Mouse (Mus musculus) forebrain, embryonic 11.5 days (tissue): ENCODE results near the gene Nrxn3. TPM values are rescaled to one million over a fixed set of nuclear protein-coding genes. Genes with fewer than 3 reads are reported as not detected.

Source experiments
- ATAC-seq: fragments of 200-750 bp; cut with Nextera tagmentation; replicated peaks from 2 replicates; pipeline ENCODE4 v1.8.0; 2017; ENCODE audit warnings: moderate TSS enrichment; ENCODE audit not compliant: low FRiP score
- DNase-seq: peaks from one replicate; pipeline ENCODE4 v3.0.0-alpha.2; 2017; ENCODE audit warnings: low spot score
- H3K27ac ChIP-seq: fragments of 300-500 bp; sonication (generic); 2 replicates; pipeline ENCODE4 v1.5.1; 2014; ENCODE audit warnings: low read depth, low read length
- H3K27me3 ChIP-seq: fragments of 300-500 bp; sonication (generic); 2 replicates; pipeline ENCODE4 v1.6.1; 2014; ENCODE audit warnings: mild to moderate bottlenecking, low read length, mixed read lengths; ENCODE audit not compliant: control insufficient read depth, insufficient read depth
- H3K36me3 ChIP-seq: fragments of 300-500 bp; sonication (generic); 2 replicates; pipeline ENCODE4 v1.6.1; 2014; ENCODE audit warnings: mild to moderate bottlenecking, low read length, moderate library complexity, mixed read lengths; ENCODE audit not compliant: control insufficient read depth, insufficient read depth
- H3K4me1 ChIP-seq: fragments of 300-500 bp; sonication (generic); replicated peaks from 2 replicates; pipeline ENCODE4 v1.6.1; 2014; ENCODE audit warnings: low read length, mixed read lengths; ENCODE audit not compliant: control insufficient read depth, insufficient read depth
- H3K4me2 ChIP-seq: fragments of 300-500 bp; sonication (generic); 2 replicates; pipeline ENCODE4 v1.6.1; 2014; ENCODE audit warnings: low read depth, mild to moderate bottlenecking, low read length, moderate library complexity, mixed read lengths; ENCODE audit not compliant: severe bottlenecking
- H3K4me3 ChIP-seq: fragments of 300-500 bp; sonication (generic); 2 replicates; pipeline ENCODE4 v1.5.1; 2014; ENCODE audit warnings: low read depth, low read length
- H3K9ac ChIP-seq: fragments of 300-500 bp; sonication (generic); 2 replicates; pipeline ENCODE4 v1.6.1; 2014; ENCODE audit warnings: low read length
- H3K9me3 ChIP-seq: fragments of 300-500 bp; sonication (generic); 2 replicates; pipeline ENCODE4 v1.6.1; 2016; ENCODE audit warnings: low read length, mixed read lengths; ENCODE audit not compliant: control insufficient read depth
- WGBS: fragments of 180-500 bp; shearing (Covaris S2); extraction: QIAGEN DNeasy Blood & Tissue Kit; methylation state at CpG from one replicate; pipeline ENCODE4 v1.1.7; 2014; 5-methylcytosine and 5-hydroxymethylcytosine counted together
- polyA plus RNA-seq: library from polyadenylated mRNA; unstranded; fragments of >200 nt; fragmentation: Nextera tagmentation; extraction: Ambion mirVana; gene quantifications from 2 replicates; pipeline ENCODE4 v1.2.1, GENCODE M21; 2014

The Nrxn3 gene
- polyA plus RNA-seq, 1 experiment from 2014 or later, result 38.4 TPM

- 67% methylated on average over 5 of the region's 5 CpGs for WGBS
- Histone ChIP-seq H3K27me3 (no peaks in the 10 kb centered on the region), H3K4me1 (peaks cover 6% of the 10 kb centered on the region; the same call in 1 of the 2 replicates), H3K27ac (no peak overlapping the region), H3K36me3 (no peaks in the 10 kb centered on the region), H3K4me2 (no peak overlapping the region), H3K9ac (no peak overlapping the region), H3K9me3 (no peaks in the 10 kb centered on the region), H3K4me3 (no peak overlapping the region)
- DNase-seq (no peak), ATAC-seq (no peak)
These were observed 96.6 kb downstream of the Nrxn3 start for GRCm38 (mm10) chr12:88819335-88819709.

DNA sequence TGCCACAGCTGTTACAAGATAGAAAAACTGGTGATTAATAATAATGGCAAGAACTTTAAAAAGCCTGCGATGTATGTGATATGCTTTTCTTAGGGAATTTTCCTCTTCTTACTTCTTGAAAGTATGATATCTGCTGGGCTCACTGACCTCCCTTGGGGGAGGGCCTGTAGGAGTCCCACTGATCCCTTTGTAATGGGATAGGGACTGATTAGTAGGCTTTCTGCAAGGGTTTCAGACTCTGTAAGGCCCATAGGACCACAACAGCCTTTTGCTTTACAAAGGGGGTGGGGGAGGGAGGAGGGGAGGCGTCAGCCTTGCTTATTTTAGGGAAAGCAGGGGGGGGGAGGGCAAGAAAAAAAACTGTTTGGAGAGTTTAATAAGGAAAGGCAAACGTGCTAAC lies 97.5 kb downstream of the Nrxn3 start:
- ATAC-seq (peak; percentile 67; the same call in 1 of the 2 replicates), DNase-seq (no peak)
- Histone ChIP-seq H3K4me1 (peaks cover 6% of the 10 kb centered on the region; the same call in 1 of the 2 replicates), H3K36me3 (no peaks in the 10 kb centered on the region), H3K4me3 (no peak overlapping the region), H3K9me3 (no peaks in the 10 kb centered on the region), H3K9ac (no peak overlapping the region), H3K27me3 (no peaks in the 10 kb centered on the region), H3K4me2 (no peak overlapping the region), H3K27ac (no peak overlapping the region)
- WGBS, result 14% methylated on average over 3 of the region's 3 CpGs

DNA sequence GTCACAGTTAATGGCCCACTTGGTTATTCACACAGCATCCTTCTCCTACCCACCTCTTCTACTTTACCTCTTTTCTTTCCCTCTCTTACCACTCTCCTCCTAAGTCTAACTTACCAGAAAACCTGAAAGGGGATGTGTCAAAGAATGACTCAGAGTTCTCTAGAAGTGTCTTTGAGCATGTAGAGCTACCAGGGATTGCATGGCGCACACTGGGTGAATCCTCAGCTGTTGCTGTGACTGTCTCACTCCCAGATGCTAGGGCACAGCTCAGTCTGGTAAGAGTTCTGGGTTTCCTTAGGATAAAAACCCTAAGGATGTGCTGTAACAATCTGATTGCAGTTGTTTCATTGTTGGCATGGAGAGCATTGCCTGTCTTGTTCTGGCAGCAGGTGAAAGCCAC lies 108.2 kb downstream of the Nrxn3 start:
- WGBS, result 94% methylated on average over 1 of the region's 1 CpGs
- no peaks in the 10 kb centered on the region for H3K27me3 ChIP-seq

DNA sequence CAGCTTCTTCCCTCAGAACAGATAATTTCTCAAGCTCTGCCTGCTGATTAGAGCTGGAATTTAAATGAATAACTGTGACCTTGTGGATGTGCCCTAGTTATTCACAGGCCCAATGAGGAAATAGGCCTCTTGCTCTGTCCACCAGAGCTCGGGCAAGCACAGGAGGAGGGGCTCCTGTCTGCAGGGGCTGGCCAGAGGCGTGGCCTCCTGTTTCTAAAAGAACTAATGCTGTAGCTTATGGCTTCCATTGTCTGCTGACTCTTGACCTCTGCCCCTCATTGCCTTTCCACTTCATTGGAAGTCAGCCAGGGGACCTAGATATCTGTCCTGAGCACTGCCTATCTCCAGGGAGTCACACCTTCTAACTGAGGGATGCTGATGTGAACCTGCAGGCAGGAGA lies 113.1 kb downstream of the Nrxn3 start:
- no peak for ATAC-seq
- H3K4me3 ChIP-seq, result no peak overlapping the region

More for the DNA sequence above, 108.2 kb downstream of the Nrxn3 start:
- H3K9me3 ChIP-seq, result no peaks in the 10 kb centered on the region
- H3K27ac ChIP-seq, result no peak overlapping the region
- no peak overlapping the region for H3K4me2 ChIP-seq
- no peak for DNase-seq
- no peak overlapping the region for H3K4me3 ChIP-seq
- peaks cover under 1% of the 10 kb centered on the region; the same call in 1 of the 2 replicates for H3K4me1 ChIP-seq
- H3K36me3 ChIP-seq, result no peaks in the 10 kb centered on the region
- H3K9ac ChIP-seq, result no peak overlapping the region
- ATAC-seq, result no peak

DNA sequence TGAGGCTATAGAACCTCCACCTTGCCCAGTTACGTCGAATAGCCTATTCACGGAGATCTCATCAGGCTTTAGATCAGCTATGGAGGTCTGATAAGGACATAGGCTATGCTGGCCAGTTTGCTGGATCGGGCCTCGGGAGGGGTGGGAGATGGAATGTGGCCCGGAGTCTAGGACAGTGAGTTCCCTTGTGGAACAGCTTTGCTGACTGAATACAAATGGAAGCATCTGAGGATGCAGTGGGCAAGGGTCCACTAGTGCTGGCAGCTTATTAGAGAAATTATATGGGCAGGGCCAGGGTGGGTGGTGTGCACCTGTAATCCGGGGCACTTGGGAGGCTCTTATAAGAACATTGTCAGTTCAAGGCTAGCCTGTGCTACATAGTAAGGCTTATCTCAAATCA lies 117.0 kb downstream of the Nrxn3 start:
- no peak overlapping the region for H3K27ac ChIP-seq
- H3K9me3 ChIP-seq, result no peaks in the 10 kb centered on the region
- ATAC-seq (no peak), DNase-seq (no peak)
- H3K27me3 ChIP-seq, result no peaks in the 10 kb centered on the region
- no peak overlapping the region for H3K4me2 ChIP-seq
- no peaks in the 10 kb centered on the region for H3K36me3 ChIP-seq
- WGBS, result 93% methylated on average over 7 of the region's 7 CpGs
- H3K4me1 ChIP-seq, result peaks cover 2% of the 10 kb centered on the region; the same call in 1 of the 2 replicates
- no peak overlapping the region for H3K4me3 ChIP-seq
- H3K9ac ChIP-seq, result no peak overlapping the region

More for the DNA sequence above, 113.1 kb downstream of the Nrxn3 start:
- H3K27me3 ChIP-seq, result no peaks in the 10 kb centered on the region
- H3K4me1 ChIP-seq, result peaks cover 2% of the 10 kb centered on the region; the same call in 1 of the 2 replicates
- H3K9ac ChIP-seq, result no peak overlapping the region
- no peaks in the 10 kb centered on the region for H3K9me3 ChIP-seq
- 9% methylated on average over 2 of the region's 2 CpGs for WGBS
- no peak overlapping the region for H3K4me2 ChIP-seq
- no peaks in the 10 kb centered on the region for H3K36me3 ChIP-seq
- no peak for DNase-seq
- H3K27ac ChIP-seq, result no peak overlapping the region

DNA sequence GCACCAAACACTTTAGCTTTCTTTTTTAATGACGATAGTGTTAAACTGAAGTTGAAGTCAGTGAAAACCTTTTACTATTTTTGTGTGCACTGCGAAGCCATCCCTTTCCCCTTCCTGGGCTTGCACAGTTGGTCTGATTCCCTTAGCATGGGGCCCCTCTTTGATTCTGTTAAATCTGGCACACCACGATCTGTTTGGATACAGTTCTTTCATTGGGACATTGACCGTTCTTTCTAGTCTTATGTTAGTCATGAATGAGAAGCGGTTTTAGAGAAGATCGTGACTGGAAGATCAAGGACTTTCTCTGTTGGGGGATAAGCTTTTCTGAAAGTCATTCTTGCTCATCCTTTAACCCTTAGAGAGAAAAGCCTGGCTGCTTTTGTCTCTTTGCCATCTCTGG lies 118.7 kb downstream of the Nrxn3 start:
- DNase-seq (no peak), ATAC-seq (no peak)
- 79% methylated on average over 6 of the region's 6 CpGs for WGBS
- no peaks in the 10 kb centered on the region for H3K9me3 ChIP-seq
- no peaks in the 10 kb centered on the region for H3K27me3 ChIP-seq
- H3K27ac ChIP-seq, result no peak overlapping the region
- no peak overlapping the region for H3K4me3 ChIP-seq
- no peak overlapping the region for H3K4me2 ChIP-seq
- no peak overlapping the region for H3K9ac ChIP-seq
- no peaks in the 10 kb centered on the region for H3K4me1 ChIP-seq
- H3K36me3 ChIP-seq, result no peaks in the 10 kb centered on the region

DNA sequence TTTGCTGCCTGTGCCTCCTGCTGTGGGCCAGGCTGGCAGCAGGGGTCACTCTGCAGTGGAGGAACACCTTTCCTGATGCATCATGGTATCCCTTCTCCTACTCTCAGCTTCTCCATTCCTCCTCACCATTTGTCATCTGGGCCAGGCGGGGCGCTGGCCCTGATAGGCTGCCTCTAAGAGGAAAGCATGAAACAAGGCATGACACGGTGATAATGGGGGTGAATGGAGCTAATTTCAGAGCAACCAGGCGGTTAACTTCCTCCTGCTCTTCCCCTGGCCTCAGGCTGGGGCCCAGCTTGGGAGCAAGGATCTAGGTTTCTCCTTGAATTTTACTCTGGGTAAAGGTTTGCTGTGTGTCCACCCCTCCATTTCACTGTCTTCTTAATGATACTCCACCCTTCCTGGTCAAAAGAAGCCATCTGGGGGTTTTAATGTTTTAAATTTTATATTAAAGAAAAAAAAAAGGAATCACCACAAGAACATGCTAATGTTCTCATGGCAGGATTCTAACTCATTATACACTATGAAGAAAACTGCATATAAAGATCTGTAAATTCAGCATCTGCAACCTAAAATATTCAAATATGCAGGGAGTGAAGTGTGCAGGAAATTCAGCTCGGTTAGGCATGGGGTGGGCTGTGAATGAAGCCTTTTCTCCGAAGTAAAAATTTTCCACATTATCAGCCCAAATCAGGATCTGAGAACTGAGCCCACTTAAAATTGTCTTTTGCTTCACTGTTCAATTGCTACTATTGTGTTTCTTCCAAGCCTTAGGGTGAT lies 127.9 kb downstream of the Nrxn3 start:
- Histone ChIP-seq H3K4me3 (no peak overlapping the region), H3K27me3 (no peaks in the 10 kb centered on the region), H3K27ac (no peak overlapping the region), H3K4me2 (no peak overlapping the region), H3K36me3 (no peaks in the 10 kb centered on the region), H3K9ac (no peak overlapping the region), H3K4me1 (no peaks in the 10 kb centered on the region), H3K9me3 (no peaks in the 10 kb centered on the region)
- ATAC-seq (no peak), DNase-seq (no peak)
- WGBS, result 50% methylated on average over 6 of the region's 6 CpGs

DNA sequence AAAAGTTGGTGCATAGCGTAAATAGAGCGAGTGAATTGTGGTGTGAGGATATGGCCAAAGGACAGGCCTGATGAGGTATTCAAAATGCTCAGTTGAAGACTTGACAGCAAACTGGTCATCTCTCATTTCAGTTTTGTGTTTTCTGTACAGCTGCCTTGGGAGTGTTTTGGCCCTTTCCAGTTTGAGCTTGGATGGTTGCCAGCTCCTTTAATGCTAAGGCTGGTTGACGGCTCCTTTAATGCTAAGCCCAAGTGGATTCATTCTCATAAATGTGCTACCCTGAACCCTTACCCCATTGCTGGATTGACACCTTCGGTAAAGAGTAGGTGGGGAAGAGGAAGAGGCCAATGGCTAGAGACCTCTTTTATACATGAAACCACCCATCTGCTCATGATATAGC lies 131.4 kb downstream of the Nrxn3 start:
- H3K27me3 ChIP-seq, result no peaks in the 10 kb centered on the region
- no peak overlapping the region for H3K27ac ChIP-seq
- no peaks in the 10 kb centered on the region for H3K4me1 ChIP-seq
- no peak overlapping the region for H3K4me2 ChIP-seq
- H3K4me3 ChIP-seq, result no peak overlapping the region
- DNase-seq, result no peak
- no peaks in the 10 kb centered on the region for H3K9me3 ChIP-seq
- no peaks in the 10 kb centered on the region for H3K36me3 ChIP-seq
- 86% methylated on average over 4 of the region's 4 CpGs for WGBS
- no peak overlapping the region for H3K9ac ChIP-seq
- no peak for ATAC-seq

DNA sequence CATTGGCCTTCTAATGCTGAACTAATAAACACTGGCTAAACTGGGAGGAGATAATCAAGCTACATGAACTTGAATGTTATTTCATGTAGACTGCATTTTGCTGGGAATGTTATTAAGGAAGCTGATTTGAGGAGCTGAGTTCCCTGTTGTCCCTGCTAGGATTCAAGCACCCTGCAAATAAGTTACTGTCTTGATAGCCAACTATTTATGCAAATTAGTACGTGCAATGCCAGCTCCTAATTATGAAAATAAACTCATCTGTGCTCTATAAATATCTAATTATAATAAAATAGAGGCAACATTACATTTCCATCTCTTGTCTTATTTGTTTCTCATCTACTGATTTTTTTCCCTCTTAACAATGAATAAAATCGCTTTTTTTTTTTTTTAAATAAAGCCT lies 135.0 kb downstream of the Nrxn3 start:
- no peak for DNase-seq
- no peaks in the 10 kb centered on the region for H3K4me1 ChIP-seq
- no peak overlapping the region for H3K4me2 ChIP-seq
- H3K9me3 ChIP-seq, result no peaks in the 10 kb centered on the region
- 78% methylated on average over 2 of the region's 2 CpGs for WGBS
- no peak overlapping the region for H3K27ac ChIP-seq
- H3K9ac ChIP-seq, result no peak overlapping the region
- no peak overlapping the region for H3K4me3 ChIP-seq
- no peak for ATAC-seq
- no peaks in the 10 kb centered on the region for H3K36me3 ChIP-seq
- no peaks in the 10 kb centered on the region for H3K27me3 ChIP-seq
